In the genomic region with DNA sequence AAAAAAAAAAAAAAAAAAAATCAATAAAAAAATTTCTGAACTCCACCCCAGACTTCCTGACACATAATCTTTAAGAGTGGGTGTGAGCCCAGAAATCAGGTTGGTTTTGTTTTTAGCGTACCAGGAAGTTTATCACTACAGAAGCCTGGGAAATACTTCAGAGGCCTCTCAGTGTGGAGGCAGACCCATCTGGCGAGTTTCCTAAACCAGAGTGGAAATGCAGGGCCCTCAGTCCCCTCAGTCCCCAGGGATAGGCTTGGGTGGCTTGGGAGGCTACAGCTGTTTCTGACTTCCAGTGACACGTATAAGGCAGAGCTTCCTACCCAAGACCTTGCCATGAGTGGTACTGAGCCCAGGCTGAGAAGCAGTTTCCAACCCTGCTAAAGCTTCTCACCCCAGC, we compare ENCODE assay signal across 29 mouse cellular contexts. TPM values are rescaled to one million over a fixed set of nuclear protein-coding genes. Genes with fewer than 3 reads are reported as not detected.
DNase-seq lines count a peak whose midpoint lies in the region; ATAC-seq and TF ChIP-seq lines count a peak whose summit lies in the region.
"Had no signal": no experiment of that assay in that cellular context is flagged by ENCODE, and none has a peak within 500 bp of the region (broad histone marks: within the 10 kb centered on the region; RNA-seq: fewer than 3 reads in every experiment).

No protein-coding gene starts in this region.

- no peaks in the 10 kb centered on the region for H3K9me3 ChIP-seq in MEL (replicated peaks; ENCODE audit: insufficient read depth, low read length)
- H3K9me3 ChIP-seq in intestine, embryonic 16.5 days (ENCODE audit: control insufficient read depth, low read length) = no peaks in the 10 kb centered on the region
- H3K9me3 ChIP-seq in stomach, embryonic 16.5 days (replicated peaks; ENCODE audit: control insufficient read depth, low read length) = no peaks in the 10 kb centered on the region
- H3K9me3 ChIP-seq in hindbrain, embryonic 12.5 days (replicated peaks) = no peaks in the 10 kb centered on the region
- H3K9me3 ChIP-seq: embryonic facial prominence, embryonic 12.5 days; hindbrain, embryonic 10.5 days; midbrain, embryonic 12.5 days had no signal

- DNase-seq in liver, adult 2 months (ENCODE audit: extremely low read depth, low read depth, low spot score) = no peak
- DNase-seq in liver (no peak), MEL (ENCODE audit: low read depth, low spot score) (no peak)
- DNase-seq in embryo, embryonic 11 days = no peak
- DNase-seq: adrenal gland, postnatal 25 days; cerebellum, postnatal 14 days; forebrain, postnatal 0 days; kidney, adult 18-20 months; kidney, postnatal 4 days; lung, embryonic 14.5 days; thymus, postnatal 25 days had no signal

- WGBS in liver, adult 2 months = 49% methylated on average over 3 of the region's 3 CpGs
- 55% methylated on average over 3 of the region's 3 CpGs for WGBS in intestine, embryonic 16.5 days
- 57% methylated on average over 3 of the region's 3 CpGs for WGBS in stomach, embryonic 16.5 days
- WGBS in hindbrain, embryonic 12.5 days = 76% methylated on average over 3 of the region's 3 CpGs

- peaks cover 9% of the 10 kb centered on the region; the same call in 1 of the 2 replicates for H3K79me2 ChIP-seq in liver, adult 2 months (ENCODE audit: control insufficient read depth, insufficient read depth, low read length)
- no peaks in the 10 kb centered on the region for H3K79me2 ChIP-seq in MEL (ENCODE audit: control insufficient read depth, insufficient read depth, low read length, poor library complexity)

- no peak overlapping the region for H3K4me2 ChIP-seq in intestine, embryonic 16.5 days (ENCODE audit: low read depth, low read length)
- H3K4me2 ChIP-seq in stomach, embryonic 16.5 days (ENCODE audit: low read depth, low read length) = no peak overlapping the region
- H3K4me2 ChIP-seq in hindbrain, embryonic 12.5 days (replicated peaks) = no peak overlapping the region
- H3K4me2 ChIP-seq: embryonic facial prominence, embryonic 12.5 days; heart, embryonic 11.5 days; lung, embryonic 14.5 days; midbrain, embryonic 12.5 days had no signal

- H3K9ac ChIP-seq in liver, adult 2 months (ENCODE audit: low read depth, low read length) = no peak overlapping the region
- H3K9ac ChIP-seq in MEL (ENCODE audit: control insufficient read depth, low read depth, low read length, poor library complexity, severe bottlenecking) = no peak overlapping the region
- no peak overlapping the region for H3K9ac ChIP-seq in intestine, embryonic 16.5 days (ENCODE audit: low read depth, low read length)
- H3K9ac ChIP-seq in stomach, embryonic 16.5 days (ENCODE audit: low read length) = no peak overlapping the region
- no peak overlapping the region for H3K9ac ChIP-seq in hindbrain, embryonic 12.5 days
- H3K9ac ChIP-seq: embryonic facial prominence, embryonic 12.5 days; forebrain, postnatal 0 days; lung, embryonic 14.5 days; midbrain, embryonic 12.5 days had no signal

- TF ChIP-seq CTCF in liver, adult 2 months (IDR thresholded peaks at IDR 0.05; ENCODE audit: low read depth, low read length) = no peak
- TF ChIP-seq CTCF in MEL (IDR thresholded peaks at IDR 0.05 in 2 of 3, conservative IDR thresholded peaks at IDR 0.05 in 1 of 3; ENCODE audit: control insufficient read depth in 1 of 3, insufficient read depth in 1 of 3, low read depth in 2 of 3, low read length in 3 of 3, poor library complexity in 1 of 3, severe bottlenecking in 1 of 3) = no peak

- peak overlapping the region; percentile 43 for H3K27ac ChIP-seq in liver, adult 2 months (replicated peaks; ENCODE audit: insufficient read depth, low read depth, low read length)
- H3K27ac ChIP-seq in MEL (ENCODE audit: control insufficient read depth, low read depth, low read length) = no peak overlapping the region
- peak overlapping the region; percentile 4; the same call in 1 of the 2 replicates for H3K27ac ChIP-seq in intestine, embryonic 16.5 days (ENCODE audit: low read length)
- H3K27ac ChIP-seq in stomach, embryonic 16.5 days (ENCODE audit: low read length) = peak overlapping the region; percentile 85
- H3K27ac ChIP-seq in hindbrain, embryonic 12.5 days = no peak overlapping the region
- H3K27ac ChIP-seq: embryonic facial prominence, embryonic 12.5 days; hindbrain, embryonic 10.5 days; hindbrain, postnatal 0 days; midbrain, embryonic 12.5 days had no signal

- H3K4me3 ChIP-seq in liver, adult 2 months (ENCODE audit: insufficient read depth, low read depth, low read length) = no peak overlapping the region
- no peak overlapping the region for H3K4me3 ChIP-seq in MEL (ENCODE audit: control insufficient read depth in 1 of 2, insufficient read depth in 1 of 2, low read depth in 2 of 2, low read length in 2 of 2)
- no peak overlapping the region for H3K4me3 ChIP-seq in intestine, embryonic 16.5 days (ENCODE audit: low read length)
- H3K4me3 ChIP-seq in stomach, embryonic 16.5 days (replicated peaks; ENCODE audit: low read length) = no peak overlapping the region
- H3K4me3 ChIP-seq in hindbrain, embryonic 12.5 days = no peak overlapping the region
- H3K4me3 ChIP-seq: embryonic facial prominence, embryonic 12.5 days; hindbrain, embryonic 10.5 days; midbrain, embryonic 12.5 days had no signal

- TF ChIP-seq POLR2A in liver, adult 2 months (IDR thresholded peaks at IDR 0.05; ENCODE audit: extremely low read depth, insufficient read depth, low read length) = no peak
- no peak for TF ChIP-seq POLR2A in MEL (IDR thresholded peaks at IDR 0.05; ENCODE audit: control insufficient read depth in 1 of 2, insufficient read depth in 1 of 2, low read depth in 1 of 2, low read length in 2 of 2, poor library complexity in 1 of 2)

- peaks cover 18% of the 10 kb centered on the region for H3K4me1 ChIP-seq in liver, adult 2 months (ENCODE audit: control insufficient read depth, insufficient read depth, low read length)
- peaks cover 0 to 3% of the 10 kb centered on the region in 2 experiments; a peak in 2 of 4 replicates for H3K4me1 ChIP-seq in MEL (ENCODE audit: control insufficient read depth in 1 of 2, insufficient read depth in 2 of 2, low read length in 2 of 2)
- peaks cover 6% of the 10 kb centered on the region for H3K4me1 ChIP-seq in intestine, embryonic 16.5 days (ENCODE audit: control insufficient read depth, insufficient read depth, low read length)
- H3K4me1 ChIP-seq in stomach, embryonic 16.5 days (ENCODE audit: control insufficient read depth, insufficient read depth, low read length) = peaks cover 6% of the 10 kb centered on the region; the same call in 1 of the 2 replicates
- H3K4me1 ChIP-seq in hindbrain, embryonic 12.5 days = peaks cover 11% of the 10 kb centered on the region; the same call in 1 of the 2 replicates

- no peak for TF ChIP-seq EP300 in MEL (IDR thresholded peaks at IDR 0.05; ENCODE audit: low read depth in 1 of 2, low read length in 2 of 2)

- no peaks in the 10 kb centered on the region for H3K36me3 ChIP-seq in liver, adult 2 months (ENCODE audit: control insufficient read depth, insufficient read depth, low read length)
- 0 out of 4 replicates have a peak, but pooled peaks cover 0 to 2% of the 10 kb centered on the region in 2 experiments for H3K36me3 ChIP-seq in MEL (ENCODE audit: control insufficient read depth in 1 of 2, insufficient read depth in 2 of 2, low read length in 2 of 2)
- H3K36me3 ChIP-seq in intestine, embryonic 16.5 days (ENCODE audit: control insufficient read depth, insufficient read depth, low read length) = no peaks in the 10 kb centered on the region
- H3K36me3 ChIP-seq in stomach, embryonic 16.5 days (ENCODE audit: control insufficient read depth, insufficient read depth, low read length) = no peaks in the 10 kb centered on the region
- no peaks in the 10 kb centered on the region for H3K36me3 ChIP-seq in hindbrain, embryonic 12.5 days
- H3K36me3 ChIP-seq: embryonic facial prominence, embryonic 12.5 days; hindbrain, embryonic 10.5 days; midbrain, embryonic 12.5 days had no signal

- H3K27me3 ChIP-seq in liver, adult 2 months (ENCODE audit: control insufficient read depth, insufficient read depth, low read length) = no peaks in the 10 kb centered on the region
- no peaks in the 10 kb centered on the region; a peak in 1 of 4 replicates for H3K27me3 ChIP-seq in MEL (ENCODE audit: control insufficient read depth in 1 of 2, insufficient read depth in 2 of 2, low read length in 2 of 2)
- 0 out of 2 replicates have a peak, but pooled peaks cover 6% of the 10 kb centered on the region for H3K27me3 ChIP-seq in intestine, embryonic 16.5 days (replicated peaks; ENCODE audit: control insufficient read depth, insufficient read depth, low read length)
- no peaks in the 10 kb centered on the region for H3K27me3 ChIP-seq in stomach, embryonic 16.5 days (ENCODE audit: control insufficient read depth, insufficient read depth, low read length)
- peaks cover 4% of the 10 kb centered on the region; the same call in 1 of the 2 replicates for H3K27me3 ChIP-seq in hindbrain, embryonic 12.5 days
- H3K27me3 ChIP-seq: embryonic facial prominence, embryonic 12.5 days had no signal

- no peak for TF ChIP-seq RAD21 in MEL (IDR thresholded peaks at IDR 0.05; ENCODE audit: low read depth, low read length)

- ATAC-seq in intestine, embryonic 16.5 days = no peak
- no peak for ATAC-seq in stomach, embryonic 16.5 days (ENCODE audit: insufficient read depth, low FRiP score)
- ATAC-seq in hindbrain, embryonic 12.5 days (ENCODE audit: low FRiP score) = no peak
- ATAC-seq: forebrain, postnatal 0 days; hindbrain, postnatal 0 days had no signal

RNA-seq across cellular contexts. Expression of gene Pcx, which starts 2.5 kb away (rescaled TPM):
- total RNA-seq in liver, adult 2 months (2014; rRNA removed) = 266 and 269 TPM in 2 replicates
- 237 and 274 TPM in 2 replicates for polyA plus RNA-seq in liver, adult 2 months (2012; rRNA removed)
- 5.9 and 7.2 TPM in 2 replicates for total RNA-seq in MEL (2012; rRNA removed)
- polyA plus RNA-seq in MEL (2012; ENCODE audit: insufficient read depth in 1 of 2, insufficient read length in 2 of 2, low read depth in 1 of 2, low replicate concordance in 2 of 2, missing spikeins in 1 of 2) = 1 to 10 TPM in 1 of 2 experiments, not detected in 1; 7.9 TPM
- 16.6 and 17.7 TPM in 2 replicates for polyA plus RNA-seq in intestine, embryonic 16.5 days (2015; fragmentation: Nextera tagmentation; extraction: Ambion mirVana)
- 24.0 and 30.0 TPM in 2 replicates for polyA plus RNA-seq in stomach, embryonic 16.5 days (2015; fragmentation: Nextera tagmentation; extraction: Ambion mirVana)
- 24.8 and 25.2 TPM in 2 replicates for polyA plus RNA-seq in hindbrain, embryonic 12.5 days (2016; fragmentation: Nextera tagmentation; extraction: Ambion mirVana)

RNA-seq across cellular contexts. Expression of gene 2010003K11Rik, which starts 9.4 kb away (rescaled TPM):
- 6.3 and 6.6 TPM in 2 replicates for total RNA-seq in liver, adult 2 months (2014; rRNA removed)
- 5.4 and 7.5 TPM in 2 replicates for polyA plus RNA-seq in liver, adult 2 months (2012; rRNA removed)
- total RNA-seq in MEL (2012; rRNA removed) = not detected in 2 replicates
- polyA plus RNA-seq in MEL (2012; ENCODE audit: insufficient read depth in 1 of 2, insufficient read length in 2 of 2, low read depth in 1 of 2, low replicate concordance in 2 of 2, missing spikeins in 1 of 2) = not detected
- 21.6 and 35.7 TPM in 2 replicates for polyA plus RNA-seq in intestine, embryonic 16.5 days (2015; fragmentation: Nextera tagmentation; extraction: Ambion mirVana)
- polyA plus RNA-seq in stomach, embryonic 16.5 days (2015; fragmentation: Nextera tagmentation; extraction: Ambion mirVana) = 1.8 and 2.5 TPM in 2 replicates
- polyA plus RNA-seq in hindbrain, embryonic 12.5 days (2016; fragmentation: Nextera tagmentation; extraction: Ambion mirVana) = not detected in 2 replicates
- total RNA-seq: forebrain, postnatal 0 days; gastrocnemius, adult 18-20 months; hindbrain, postnatal 0 days; left cerebral cortex, adult 18-20 months; left cerebral cortex, postnatal 25 days; megakaryocyte, adult 5-6 weeks; neutrophil, adult 5-6 weeks had no signal
- polyA plus RNA-seq: brain, embryonic 14.5 days; C2C12; embryonic facial prominence, embryonic 12.5 days; forebrain, embryonic 11.5 days; forebrain, postnatal 0 days; heart, embryonic 11.5 days; heart, postnatal 0 days; limb, embryonic 14.5 days; lung, embryonic 14.5 days; midbrain, embryonic 12.5 days had no signal

RNA-seq across cellular contexts. Expression of gene Syt12, which starts 30.5 kb away (rescaled TPM):
- 0.27 and 0.28 TPM in 2 replicates for total RNA-seq in liver, adult 2 months (2014; rRNA removed)
- polyA plus RNA-seq in liver, adult 2 months (2012; rRNA removed) = 0.47 and 0.91 TPM in 2 replicates
- not detected in 2 replicates for total RNA-seq in MEL (2012; rRNA removed)
- polyA plus RNA-seq in MEL (2012; ENCODE audit: insufficient read depth in 1 of 2, insufficient read length in 2 of 2, low read depth in 1 of 2, low replicate concordance in 2 of 2, missing spikeins in 1 of 2) = not detected
- 0.34 and 0.36 TPM in 2 replicates for polyA plus RNA-seq in intestine, embryonic 16.5 days (2015; fragmentation: Nextera tagmentation; extraction: Ambion mirVana)
- 0.75 and 0.96 TPM in 2 replicates for polyA plus RNA-seq in stomach, embryonic 16.5 days (2015; fragmentation: Nextera tagmentation; extraction: Ambion mirVana)
- polyA plus RNA-seq in hindbrain, embryonic 12.5 days (2016; fragmentation: Nextera tagmentation; extraction: Ambion mirVana) = 1.5 and 1.7 TPM in 2 replicates
- total RNA-seq: megakaryocyte, adult 5-6 weeks; neutrophil, adult 5-6 weeks had no signal

Comparison
In these comparisons a context has a peak if more than half of its experiments do, and no peak if none do; other contexts are left out.
1. H3K27ac ChIP-seq: peak in liver, adult 2 months (single experiment), intestine, embryonic 16.5 days (single experiment) and stomach, embryonic 16.5 days (single experiment); none in MEL (single experiment) and hindbrain, embryonic 12.5 days (single experiment).